Mouse (Mus musculus): Measurements from ENCODE around the gene Rapgef3. TPM values are rescaled to one million over a fixed set of nuclear protein-coding genes. Genes with fewer than 3 reads are reported as not detected.

Gene Rapgef3
- polyA plus RNA-seq, 1 experiment from 2014 or later = 10.1 TPM

DNA sequence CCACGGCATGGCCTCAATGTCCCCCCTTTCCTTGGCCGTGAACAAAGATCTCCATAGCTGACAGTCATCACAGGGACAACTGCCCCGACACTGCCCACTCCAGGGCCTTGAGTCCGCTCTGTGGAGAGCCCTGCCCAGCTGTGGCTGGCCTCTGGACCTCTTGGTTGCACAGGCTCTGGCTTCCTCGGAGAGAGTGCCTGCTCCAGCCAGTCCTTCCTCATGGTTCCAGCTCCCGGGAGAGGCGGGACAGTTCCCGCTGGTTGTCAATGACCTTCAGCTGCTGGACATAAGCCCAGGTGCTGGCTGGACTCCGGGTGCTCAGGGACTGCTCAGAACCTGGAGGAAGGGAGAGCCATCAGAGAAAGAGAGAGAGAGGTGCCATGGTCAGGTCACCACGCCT, 22.4 kb downstream of the Rapgef3 start:
- 74% methylated on average over 10 of the region's 10 CpGs for WGBS
- Histone ChIP-seq H3K27me3 (no peaks in the 10 kb centered on the region; the same call in 1 of the 2 replicates), H3K27ac (no peak overlapping the region), H3K4me3 (replicated peaks) (no peak overlapping the region), H3K36me3 (no peaks in the 10 kb centered on the region), H3K9me3 (no peaks in the 10 kb centered on the region), H3K4me2 (no peak overlapping the region), H3K9ac (replicated peaks) (no peak overlapping the region; the same call in 1 of the 2 replicates), H3K4me1 (replicated peaks) (peaks cover 24% of the 10 kb centered on the region)
- ATAC-seq (ENCODE audit: insufficient number of reproducible peaks, insufficient read depth, low FRiP score, low TSS enrichment, low read depth) = no peak

- ATAC-seq (ENCODE audit: insufficient number of reproducible peaks, insufficient read depth, low FRiP score, low TSS enrichment, low read depth) = no peak
- peaks cover 19% of the 10 kb centered on the region for H3K4me1 ChIP-seq (replicated peaks)
- H3K9me3 ChIP-seq = no peaks in the 10 kb centered on the region
- no peak overlapping the region for H3K27ac ChIP-seq
- H3K4me3 ChIP-seq (replicated peaks) = no peak overlapping the region
- no peak overlapping the region for H3K4me2 ChIP-seq
- no peaks in the 10 kb centered on the region; the same call in 1 of the 2 replicates for H3K27me3 ChIP-seq
- no peaks in the 10 kb centered on the region for H3K36me3 ChIP-seq
- H3K9ac ChIP-seq (replicated peaks) = no peak overlapping the region; the same call in 1 of the 2 replicates
- 63% methylated on average over 10 of the region's 10 CpGs for WGBS
Observed at GRCm38 (mm10) chr15:97744930-97745329, 22.8 kb downstream of the Rapgef3 start.

GRCm38 (mm10) chr15:97743961-97744525, 23.7 kb downstream of the Rapgef3 start:
- H3K4me1 ChIP-seq (replicated peaks) = peaks cover 14% of the 10 kb centered on the region
- no peaks in the 10 kb centered on the region for H3K36me3 ChIP-seq
- H3K4me3 ChIP-seq (replicated peaks) = no peak overlapping the region
- H3K9ac ChIP-seq (replicated peaks) = 0 out of 2 replicates have a peak overlapping the region, but pooled peaks have one; percentile 37
- H3K27me3 ChIP-seq = no peaks in the 10 kb centered on the region; the same call in 1 of the 2 replicates
- WGBS = 69% methylated on average over 12 of the region's 12 CpGs
- ATAC-seq (ENCODE audit: insufficient number of reproducible peaks, insufficient read depth, low FRiP score, low TSS enrichment, low read depth) = no peak
- H3K4me2 ChIP-seq = no peak overlapping the region
- H3K27ac ChIP-seq = no peak overlapping the region
- H3K9me3 ChIP-seq = no peaks in the 10 kb centered on the region

DNA sequence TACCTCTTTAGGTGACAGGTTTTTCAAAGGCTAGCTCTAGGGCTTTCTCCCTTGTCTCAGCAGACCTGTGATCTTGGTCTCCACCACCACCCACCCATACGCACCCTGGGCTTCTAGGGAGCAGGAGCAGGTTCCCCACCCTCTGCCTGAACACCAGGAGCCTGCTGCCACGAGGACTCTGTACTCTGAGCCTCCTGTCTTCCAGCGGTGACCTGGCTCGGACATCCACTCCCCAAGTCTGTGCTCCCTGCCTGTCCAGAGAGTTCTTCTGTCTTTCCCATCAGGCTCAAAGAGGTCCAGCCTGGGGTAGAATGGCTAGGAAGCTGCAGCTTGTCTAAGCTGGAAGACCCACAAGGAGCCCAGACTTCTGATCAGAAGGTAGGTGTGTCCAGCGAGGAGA, 24.6 kb downstream of the Rapgef3 start:
- H3K27me3 ChIP-seq = no peaks in the 10 kb centered on the region; the same call in 1 of the 2 replicates
- no peak overlapping the region for H3K27ac ChIP-seq
- no peak for ATAC-seq (ENCODE audit: insufficient number of reproducible peaks, insufficient read depth, low FRiP score, low TSS enrichment, low read depth)
- no peaks in the 10 kb centered on the region for H3K36me3 ChIP-seq
- 83% methylated on average over 5 of the region's 5 CpGs for WGBS
- H3K9ac ChIP-seq (replicated peaks) = no peak overlapping the region
- H3K4me3 ChIP-seq (replicated peaks) = no peak overlapping the region
- H3K4me2 ChIP-seq = no peak overlapping the region
- H3K9me3 ChIP-seq = no peaks in the 10 kb centered on the region
- peaks cover 14% of the 10 kb centered on the region for H3K4me1 ChIP-seq (replicated peaks)

DNA sequence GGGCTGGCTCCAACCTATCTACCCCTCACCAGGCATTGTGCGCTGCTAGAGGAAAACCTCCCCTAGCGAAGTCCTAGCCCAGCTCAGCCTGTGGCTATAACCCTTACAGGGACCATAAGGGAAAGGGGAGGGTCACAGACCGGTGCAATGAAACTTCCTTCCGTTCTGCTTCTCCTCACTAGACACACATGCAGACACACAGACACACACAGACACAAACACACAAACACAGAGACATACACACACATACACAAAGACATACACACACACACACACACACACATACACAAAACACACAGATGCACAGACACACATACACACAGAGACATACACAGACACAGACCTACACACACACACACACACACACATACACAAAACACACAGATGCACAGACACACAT, 25.2 kb downstream of the Rapgef3 start:
- no peaks in the 10 kb centered on the region for H3K36me3 ChIP-seq
- H3K4me2 ChIP-seq = no peak overlapping the region
- ATAC-seq (ENCODE audit: insufficient number of reproducible peaks, insufficient read depth, low FRiP score, low TSS enrichment, low read depth) = no peak
- H3K4me1 ChIP-seq (replicated peaks) = peaks cover 14% of the 10 kb centered on the region
- H3K9me3 ChIP-seq = 0 out of 2 replicates have a peak, but pooled peaks cover under 1% of the 10 kb centered on the region
- H3K27ac ChIP-seq = no peak overlapping the region
- no peak overlapping the region for H3K4me3 ChIP-seq (replicated peaks)
- no peaks in the 10 kb centered on the region; the same call in 1 of the 2 replicates for H3K27me3 ChIP-seq
- WGBS = 64% methylated on average over 4 of the region's 4 CpGs
- no peak overlapping the region for H3K9ac ChIP-seq (replicated peaks)

GRCm38 (mm10) chr15:97742074-97742473, 25.7 kb downstream of the Rapgef3 start:
- ATAC-seq (ENCODE audit: insufficient number of reproducible peaks, insufficient read depth, low FRiP score, low TSS enrichment, low read depth) = no peak
- Histone ChIP-seq H3K27me3 (no peaks in the 10 kb centered on the region; the same call in 1 of the 2 replicates), H3K4me1 (replicated peaks) (peaks cover 14% of the 10 kb centered on the region), H3K4me3 (replicated peaks) (no peak overlapping the region), H3K4me2 (no peak overlapping the region), H3K9ac (replicated peaks) (no peak overlapping the region), H3K9me3 (0 out of 2 replicates have a peak, but pooled peaks cover 3% of the 10 kb centered on the region), H3K36me3 (no peaks in the 10 kb centered on the region), H3K27ac (no peak overlapping the region)
- WGBS = 58% methylated on average over 7 of the region's 7 CpGs

DNA sequence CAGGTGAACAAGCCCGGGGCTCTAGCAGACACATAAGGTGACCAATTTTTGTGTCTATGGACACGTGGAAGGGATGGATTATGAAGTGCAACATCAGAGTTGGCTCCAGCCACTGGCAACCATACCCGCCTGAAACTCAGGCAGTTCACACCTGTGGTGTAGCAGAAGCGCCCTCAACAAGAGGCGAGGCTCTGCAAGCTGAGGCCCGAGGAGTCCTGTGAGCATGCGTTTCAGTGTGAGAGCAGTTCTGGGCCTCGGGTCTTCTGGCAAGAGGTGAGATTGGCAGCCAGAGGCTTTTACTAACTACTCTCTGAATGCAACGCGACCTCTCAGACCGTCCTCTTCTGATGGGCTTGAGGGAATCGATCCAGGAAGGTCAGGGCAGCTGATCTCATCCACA, 26.1 kb downstream of the Rapgef3 start:
- Histone ChIP-seq H3K4me3 (replicated peaks) (no peak overlapping the region), H3K4me1 (replicated peaks) (peaks cover 14% of the 10 kb centered on the region), H3K9me3 (0 out of 2 replicates have a peak, but pooled peaks cover 3% of the 10 kb centered on the region), H3K36me3 (no peaks in the 10 kb centered on the region), H3K27me3 (no peaks in the 10 kb centered on the region; the same call in 1 of the 2 replicates), H3K9ac (replicated peaks) (no peak overlapping the region), H3K4me2 (no peak overlapping the region), H3K27ac (no peak overlapping the region)
- no peak for ATAC-seq (ENCODE audit: insufficient number of reproducible peaks, insufficient read depth, low FRiP score, low TSS enrichment, low read depth)
- 71% methylated on average over 12 of the region's 12 CpGs for WGBS

DNA sequence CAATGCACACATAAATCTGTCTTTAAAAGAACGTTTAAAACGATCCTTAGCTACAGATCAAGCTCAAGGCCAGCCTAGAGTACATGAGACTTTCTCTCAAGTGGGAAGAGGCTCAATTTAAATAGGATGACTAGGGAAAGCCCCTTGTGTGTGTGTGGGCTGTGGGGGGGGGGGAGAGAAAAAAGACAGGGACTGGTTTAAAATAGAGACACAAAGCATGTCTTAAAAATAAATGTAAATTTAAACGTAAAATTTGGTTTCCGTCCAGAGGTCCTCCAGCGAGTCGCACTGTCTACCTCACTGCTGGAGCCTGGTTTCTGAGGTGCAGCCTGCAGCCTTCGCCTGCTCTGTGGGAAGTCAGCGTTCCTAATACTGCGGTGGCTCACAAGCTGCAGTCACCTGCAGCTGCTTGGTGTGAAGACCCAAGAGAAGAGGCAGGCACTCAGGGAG, 27.5 kb downstream of the Rapgef3 start:
- ATAC-seq (ENCODE audit: insufficient number of reproducible peaks, insufficient read depth, low FRiP score, low TSS enrichment, low read depth) = no peak
- Histone ChIP-seq H3K9ac (replicated peaks) (no peak overlapping the region), H3K9me3 (0 out of 2 replicates have a peak, but pooled peaks cover 3% of the 10 kb centered on the region), H3K4me3 (replicated peaks) (no peak overlapping the region), H3K4me1 (replicated peaks) (peaks cover 10% of the 10 kb centered on the region), H3K27ac (no peak overlapping the region), H3K27me3 (no peaks in the 10 kb centered on the region; the same call in 1 of the 2 replicates), H3K36me3 (no peaks in the 10 kb centered on the region), H3K4me2 (no peak overlapping the region)
- 83% methylated on average over 9 of the region's 9 CpGs for WGBS

DNA sequence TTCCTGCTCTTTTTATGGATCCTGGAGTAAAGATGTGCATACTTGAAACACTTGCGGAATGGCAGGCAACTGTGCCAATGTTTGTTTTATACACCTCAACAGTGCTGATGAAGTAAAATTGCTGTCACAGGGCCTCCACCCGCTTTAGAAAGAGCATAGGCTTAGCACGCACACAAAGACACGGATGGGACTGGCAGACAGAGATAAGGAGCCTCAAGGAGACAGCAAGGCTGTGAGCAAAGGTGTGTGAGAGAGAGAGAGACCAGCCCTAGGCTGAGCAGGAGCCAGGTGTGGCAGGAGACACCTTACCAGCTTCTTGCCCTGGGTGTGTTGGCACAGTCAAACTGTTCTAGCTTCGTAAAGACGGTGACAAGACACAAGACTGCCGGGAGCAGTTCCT, 28.8 kb downstream of the Rapgef3 start:
- WGBS = 90% methylated on average over 7 of the region's 7 CpGs
- no peak for ATAC-seq (ENCODE audit: insufficient number of reproducible peaks, insufficient read depth, low FRiP score, low TSS enrichment, low read depth)
- Histone ChIP-seq H3K4me1 (replicated peaks) (no peaks in the 10 kb centered on the region; the same call in 1 of the 2 replicates), H3K36me3 (no peaks in the 10 kb centered on the region), H3K9ac (replicated peaks) (no peak overlapping the region), H3K27ac (no peak overlapping the region), H3K27me3 (no peaks in the 10 kb centered on the region; the same call in 1 of the 2 replicates), H3K4me3 (replicated peaks) (no peak overlapping the region), H3K4me2 (no peak overlapping the region), H3K9me3 (0 out of 2 replicates have a peak, but pooled peaks cover 3% of the 10 kb centered on the region)

DNA sequence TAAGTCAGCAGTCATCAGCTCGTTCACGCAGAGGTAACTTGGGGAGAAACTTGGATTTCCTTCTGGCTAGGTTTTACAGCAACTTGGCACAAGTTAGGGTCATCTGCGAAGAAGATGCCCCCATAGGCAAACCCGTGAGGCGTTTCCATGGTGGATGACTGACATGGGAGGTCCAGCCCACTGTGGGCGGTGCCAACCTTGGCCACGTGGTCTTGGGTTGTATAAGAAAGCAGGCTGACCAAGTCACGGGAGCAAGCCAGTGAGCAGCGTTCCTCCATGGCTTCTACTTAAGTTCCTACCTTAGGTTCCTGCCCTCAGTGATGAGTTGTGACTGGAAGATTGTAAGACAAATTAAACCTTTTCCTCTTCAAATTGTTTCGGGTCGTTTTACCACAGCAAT, 35.8 kb downstream of the Rapgef3 start:
- WGBS = 85% methylated on average over 11 of the region's 11 CpGs
- Histone ChIP-seq H3K27ac (no peak overlapping the region), H3K36me3 (no peaks in the 10 kb centered on the region), H3K4me3 (replicated peaks) (no peak overlapping the region), H3K4me1 (replicated peaks) (peaks cover 2% of the 10 kb centered on the region; the same call in 1 of the 2 replicates), H3K9ac (replicated peaks) (no peak overlapping the region), H3K9me3 (no peaks in the 10 kb centered on the region), H3K4me2 (no peak overlapping the region), H3K27me3 (no peaks in the 10 kb centered on the region)
- no peak for ATAC-seq (ENCODE audit: insufficient number of reproducible peaks, insufficient read depth, low FRiP score, low TSS enrichment, low read depth)

DNA sequence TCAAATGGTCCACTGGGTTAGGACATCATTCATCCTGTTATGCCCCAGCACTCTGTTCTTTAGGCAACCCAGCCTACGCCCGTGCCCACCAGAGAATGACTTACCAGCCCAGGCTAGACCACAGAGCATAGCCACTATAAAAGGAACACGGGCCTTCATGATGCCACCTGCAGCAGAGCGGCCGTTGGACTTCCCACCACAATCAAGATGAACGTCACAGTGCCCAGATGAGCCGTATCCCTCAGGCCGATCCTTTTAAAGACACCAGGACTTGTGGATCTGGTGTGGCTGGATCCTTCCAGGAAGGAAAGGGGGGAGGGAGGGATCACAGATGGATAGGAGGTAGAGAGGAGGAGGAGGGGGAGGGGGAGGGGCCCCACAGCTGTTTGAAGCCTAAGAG, 36.7 kb downstream of the Rapgef3 start, which contains the start of gene Endou:
Gene Endou, minus strand, starts transcription at position 229 of the 400 bp plus-strand sequence.
- H3K4me3 ChIP-seq (replicated peaks) = no peak within 1 kb of the TSS
- no peaks in the 10 kb centered on the region for H3K27me3 ChIP-seq
- peaks cover 2% of the 10 kb centered on the region; the same call in 1 of the 2 replicates for H3K4me1 ChIP-seq (replicated peaks)
- H3K4me2 ChIP-seq = no peak within 1 kb of the TSS
- no peaks in the 10 kb centered on the region for H3K9me3 ChIP-seq
- no peaks in the 10 kb centered on the region for H3K36me3 ChIP-seq
- H3K9ac ChIP-seq (replicated peaks) = no peak within 1 kb of the TSS
- ATAC-seq (ENCODE audit: insufficient number of reproducible peaks, insufficient read depth, low FRiP score, low TSS enrichment, low read depth) = no peak
- no peak within 1 kb of the TSS for H3K27ac ChIP-seq
- 86% methylated on average over 8 of the region's 8 CpGs for WGBS

All from limb, embryonic 12.5 days (tissue).